Mouse (Mus musculus) retina, adult 2 months (tissue): Measurements from ENCODE around the gene Rtl5.
A peak's percentile ranks its signal among the peaks of the same experiment; 100 is the strongest.
"Not testable (repeated sequence)": the region's sequence is repeated elsewhere in the genome, so short reads cannot be mapped to it uniquely, and the experiment has no call there.

Source experiments
- DNase-seq: peaks from one replicate; pipeline ENCODE4 v3.0.0-alpha.2; 2012; ENCODE audit warnings: low read depth, low spot score

Gene Rtl5

DNA sequence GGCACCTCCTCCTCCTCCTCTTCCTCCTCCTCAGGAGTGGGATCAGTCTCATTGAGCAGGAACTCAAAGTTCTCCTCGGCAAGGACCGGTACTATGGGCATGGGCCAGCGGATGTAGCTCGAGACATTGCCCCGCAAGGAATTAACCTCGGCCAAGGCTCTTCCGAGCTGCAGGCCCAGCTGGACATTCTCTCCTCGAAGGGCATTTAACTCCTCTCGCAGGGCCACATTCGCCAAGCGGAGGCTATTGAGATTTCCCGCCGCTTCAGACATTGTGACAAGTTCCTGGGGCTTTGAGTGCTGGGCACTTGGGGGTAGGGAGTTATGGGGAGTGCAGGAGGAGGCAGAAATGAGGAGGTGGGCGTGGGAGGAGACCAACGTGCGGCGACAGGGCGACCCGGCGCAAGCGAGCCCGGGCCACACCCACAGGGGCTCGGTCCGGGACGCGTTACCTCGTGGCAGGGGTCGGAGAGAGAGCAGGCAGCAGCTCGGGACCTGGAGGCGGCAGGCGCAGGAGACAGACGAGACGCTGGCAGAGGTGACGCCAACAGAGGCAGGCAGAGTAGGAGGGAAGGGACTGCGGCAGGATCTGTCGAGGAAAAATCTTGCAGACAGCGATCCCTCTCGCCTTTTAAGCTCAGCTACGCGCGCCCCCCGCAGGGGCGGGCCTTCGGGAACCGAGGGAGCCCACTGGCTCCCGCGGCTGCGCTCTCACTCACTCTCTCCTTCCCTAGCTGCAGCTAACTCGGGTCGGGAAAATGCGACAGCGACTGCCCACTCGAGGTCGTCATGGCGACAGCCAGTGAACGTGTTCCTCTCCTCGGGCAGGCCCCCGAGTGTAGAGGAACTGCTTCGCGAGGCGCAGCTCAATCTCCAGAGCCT is at the start of gene Rtl5:
Gene Rtl5, minus strand, starts transcription at position 714 of the 881 bp plus-strand sequence.
- DNase-seq: no peak

DNA sequence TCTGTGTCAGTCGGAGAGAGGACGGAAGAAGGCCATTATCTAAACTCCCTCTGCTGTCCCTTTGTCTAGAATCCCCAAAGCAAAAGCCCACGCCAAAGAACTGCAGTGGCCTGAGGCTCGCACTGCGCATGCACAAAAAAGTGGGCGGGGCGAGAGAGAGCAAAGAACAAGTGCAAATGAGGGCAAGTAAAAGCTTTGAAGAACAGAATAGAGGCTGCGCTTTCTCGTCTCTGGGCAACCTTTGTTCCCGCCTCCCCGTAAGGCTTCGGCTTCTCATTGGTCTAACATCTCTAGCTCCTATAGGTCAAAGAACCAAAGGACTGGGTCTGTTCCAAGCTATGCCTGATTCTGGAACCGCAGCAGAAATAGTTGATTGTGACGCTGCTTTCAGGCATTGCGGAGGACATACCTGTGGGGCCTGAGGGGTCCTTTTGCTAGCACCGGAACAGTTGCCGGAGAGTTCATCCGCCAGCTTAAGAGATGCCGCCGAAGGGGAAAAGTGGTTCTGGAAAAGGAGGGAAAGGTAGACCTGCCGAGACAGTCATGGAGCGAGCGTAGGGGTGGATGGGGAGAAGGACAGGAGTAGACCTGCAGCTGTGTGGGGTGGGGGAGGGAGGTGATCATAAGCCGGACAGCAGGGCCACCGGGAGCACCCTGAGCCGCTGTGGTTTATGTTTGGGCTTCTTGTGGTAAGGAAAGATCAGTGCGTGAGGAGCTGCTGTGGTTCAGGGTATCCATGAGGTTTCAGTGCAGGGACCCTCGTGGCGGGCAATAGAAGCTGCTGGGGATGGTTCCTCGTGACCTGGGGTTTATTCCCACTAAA is 48.1 kb upstream of the Rtl5 start, which contains the start of gene Pin4:
Gene Pin4, plus strand, starts transcription at position 406 of the 823 bp plus-strand sequence.
- DNase-seq: peak; percentile 95

DNA sequence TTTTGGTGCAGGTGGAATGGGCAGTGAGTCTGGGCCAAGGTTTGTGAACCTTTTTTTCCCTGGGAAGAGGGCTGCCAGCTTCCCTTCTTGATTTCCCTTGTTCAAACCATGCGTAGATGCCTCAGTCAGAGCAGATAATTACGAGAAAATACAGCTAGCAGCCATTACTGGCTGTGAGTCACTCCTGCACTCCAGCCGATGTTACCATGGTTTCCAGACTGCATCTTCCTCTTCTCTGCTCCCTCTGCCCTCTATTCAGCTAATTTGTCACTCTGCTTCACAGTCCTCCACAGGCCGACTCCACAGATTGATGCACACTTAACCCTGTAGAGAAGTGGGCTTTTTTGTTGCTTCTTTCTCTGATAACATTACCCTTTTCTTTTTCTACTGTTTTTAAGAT is 44.6 kb upstream of the Rtl5 start:
- DNase-seq: no peak

DNA sequence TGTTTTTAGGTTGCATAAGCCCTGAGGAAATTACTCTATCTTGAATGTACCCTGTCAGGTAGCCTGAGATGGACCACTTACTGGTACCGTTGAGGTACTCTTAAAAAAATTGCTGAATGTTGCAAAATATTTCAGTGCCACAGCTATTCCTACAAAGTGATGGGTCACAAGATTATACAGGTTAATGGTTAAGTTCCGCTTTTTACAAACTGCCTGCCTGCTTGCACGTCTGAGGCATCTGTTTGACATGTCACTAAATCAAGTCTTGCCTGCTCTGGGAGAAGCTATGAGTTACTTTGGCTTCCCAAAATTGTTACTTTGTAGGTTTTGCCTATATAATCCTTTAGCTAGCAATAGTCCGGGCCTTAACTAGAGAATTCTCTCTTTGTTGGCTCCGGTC is 38.2 kb upstream of the Rtl5 start:
- not testable (repeated sequence) for DNase-seq

DNA sequence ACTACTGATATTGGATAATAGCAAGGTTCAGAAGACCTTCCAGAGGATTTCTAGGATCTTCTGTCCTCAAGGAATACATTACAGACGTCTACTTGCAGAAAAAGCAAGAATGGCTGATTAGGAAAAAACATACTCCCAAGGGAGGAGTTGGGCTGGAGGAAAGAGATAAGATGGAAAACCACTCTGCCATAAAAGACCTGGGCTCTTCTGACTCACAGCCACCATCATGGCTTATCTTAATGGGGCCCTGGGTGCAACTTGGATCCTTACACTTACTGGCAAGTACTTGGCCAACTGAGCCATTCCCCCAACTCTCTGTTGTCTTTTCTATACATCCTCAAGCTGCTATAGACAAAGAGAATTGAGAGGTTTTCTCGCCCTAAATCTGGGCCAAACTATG is 32.7 kb upstream of the Rtl5 start:
- not testable (repeated sequence) for DNase-seq

DNA sequence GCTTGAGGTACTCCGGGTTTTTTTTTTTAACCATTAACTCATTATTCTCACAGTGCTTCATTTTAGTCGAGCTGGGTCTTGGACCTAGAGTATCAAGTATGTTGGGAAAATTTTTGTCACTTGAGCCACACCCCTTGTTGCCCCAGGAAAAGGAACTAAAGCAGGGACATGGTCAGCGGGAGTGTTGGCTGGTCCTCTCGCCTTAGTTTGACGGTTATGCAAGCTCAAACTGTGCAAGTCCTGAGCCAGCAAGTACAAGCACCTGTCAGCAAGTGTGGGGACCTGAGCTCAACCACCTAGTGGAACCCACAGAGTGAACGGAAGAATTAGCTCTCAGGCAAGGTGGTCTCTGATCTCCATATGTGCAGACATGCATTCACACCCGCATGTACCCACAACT is 30.8 kb upstream of the Rtl5 start:
- DNase-seq: no peak

DNA sequence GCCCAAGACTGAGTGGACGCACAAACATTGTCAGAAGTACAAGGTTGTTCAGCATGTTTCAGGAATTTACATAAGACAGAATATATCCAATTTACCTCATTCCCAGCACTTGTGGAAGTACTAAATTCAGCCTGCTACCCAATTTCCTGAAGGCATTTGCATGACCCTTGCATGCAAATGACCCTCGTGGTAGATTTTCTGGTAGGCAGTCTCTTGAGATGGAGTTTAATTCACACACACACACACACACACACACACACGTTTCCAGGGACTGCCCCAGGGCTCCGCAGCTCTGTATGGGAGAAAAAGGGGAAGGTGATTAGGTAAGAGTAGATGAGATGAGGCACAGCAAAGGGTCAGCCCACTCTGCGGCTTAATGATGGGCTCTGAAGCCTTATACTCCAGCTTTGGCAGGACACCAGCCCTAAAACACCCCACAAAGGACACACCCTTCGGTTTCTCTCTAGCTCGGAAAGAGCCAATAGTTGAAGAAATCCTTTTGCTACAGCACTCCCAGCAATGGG is 23.3 kb upstream of the Rtl5 start:
- DNase-seq: no peak

DNA sequence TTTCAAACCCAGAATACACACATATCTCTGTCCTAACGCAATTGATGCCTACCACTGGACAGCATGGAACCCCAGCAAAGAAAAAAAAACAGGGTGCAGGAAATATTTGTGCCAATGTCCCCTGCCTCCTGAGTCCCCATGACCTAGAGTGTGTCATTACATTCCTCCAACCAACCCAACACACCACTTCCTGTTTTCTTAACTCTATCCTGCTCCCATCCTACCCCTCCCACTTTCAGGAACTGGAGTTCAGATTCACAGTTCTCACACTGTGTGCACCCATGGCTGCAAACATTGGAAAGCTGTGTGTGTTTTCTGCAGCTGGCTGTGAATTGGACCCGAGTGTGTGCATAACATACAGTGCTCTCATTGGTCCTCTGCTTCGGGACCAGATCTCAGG is 19.5 kb upstream of the Rtl5 start:
- DNase-seq: no peak

DNA sequence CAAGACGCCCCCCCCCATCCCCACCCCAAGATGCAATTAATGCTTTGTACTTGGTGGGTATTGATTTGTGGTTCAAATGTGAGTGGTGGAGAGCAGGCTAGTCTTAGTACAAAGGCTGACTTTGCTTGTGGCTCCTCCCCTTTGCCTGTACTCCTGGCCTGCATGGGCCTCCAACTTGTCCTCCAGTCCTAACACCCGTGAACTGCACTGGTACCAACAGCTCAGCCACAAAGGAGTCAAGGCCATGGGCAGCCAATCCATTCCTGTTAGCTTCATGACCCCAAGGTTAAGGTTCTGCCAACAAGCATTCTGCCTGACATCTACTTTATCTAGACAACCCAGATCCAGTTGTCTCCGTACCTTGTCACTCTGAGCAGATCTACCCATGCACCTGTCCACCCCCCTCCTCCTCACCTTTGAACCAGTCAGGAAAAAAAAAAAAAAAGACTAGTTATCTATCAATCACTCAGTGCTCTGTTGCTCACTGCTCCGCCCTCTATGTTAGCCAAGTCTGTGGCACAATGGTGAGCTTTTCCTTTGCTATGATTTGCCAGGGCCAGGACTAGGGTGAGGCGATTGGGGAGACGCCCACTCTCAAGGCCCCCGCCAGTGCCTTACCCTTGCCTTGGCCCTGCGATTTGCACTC is 14.8 kb upstream of the Rtl5 start:
- no peak for DNase-seq

DNA sequence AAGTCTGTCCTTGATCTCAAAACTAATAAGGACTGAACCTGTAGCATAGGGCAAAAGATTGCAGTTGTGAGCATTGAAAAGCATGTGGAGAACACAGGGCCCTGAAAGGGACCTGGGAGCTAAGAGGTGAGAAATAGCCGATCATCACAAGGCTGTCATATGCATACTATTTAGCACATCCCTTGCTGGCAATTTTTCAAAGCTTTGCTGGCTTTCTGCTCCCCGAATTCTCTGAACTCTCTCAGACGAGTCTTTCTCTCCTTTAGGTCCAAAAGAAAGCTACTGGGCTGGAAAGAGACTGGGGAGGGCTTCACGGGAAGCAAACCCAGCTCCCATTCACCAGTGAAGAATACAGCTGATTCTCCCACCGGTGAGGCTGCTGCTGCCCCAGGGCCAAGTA is 11.2 kb upstream of the Rtl5 start:
- no peak for DNase-seq

DNA sequence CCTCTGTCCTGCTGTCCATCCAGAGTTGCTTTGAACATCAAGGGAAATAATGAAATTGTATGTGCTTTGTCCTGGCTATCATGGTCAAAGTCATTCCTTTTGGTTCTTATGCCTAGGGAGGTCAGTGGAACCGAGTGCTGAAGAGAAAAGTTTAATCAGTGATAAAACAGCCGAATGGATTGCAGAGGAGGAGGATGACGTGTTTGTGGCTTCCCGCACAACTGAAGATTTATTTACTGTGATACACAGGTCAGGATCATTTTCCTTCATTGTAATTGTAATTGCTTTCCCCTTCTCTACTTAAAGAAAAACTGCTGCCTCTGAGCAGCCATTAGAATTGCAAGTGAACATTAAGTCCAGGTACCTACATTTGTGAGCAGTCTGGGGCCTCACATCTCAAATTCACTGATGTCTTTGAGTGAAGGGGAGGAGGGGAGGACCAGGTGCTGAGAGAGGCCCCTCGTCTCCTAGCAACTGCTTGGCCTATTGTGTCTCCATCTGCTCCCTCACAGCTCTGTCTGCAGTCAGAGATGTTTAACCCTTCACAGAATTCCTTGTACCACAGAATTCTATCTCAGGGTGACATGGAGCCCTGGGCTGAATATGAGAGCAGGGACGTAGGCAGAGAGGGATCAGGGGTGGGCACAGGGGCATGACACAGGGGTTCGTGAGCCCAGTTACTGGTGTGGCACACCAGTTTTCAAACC is 10.6 kb upstream of the Rtl5 start:
- no peak for DNase-seq

DNA sequence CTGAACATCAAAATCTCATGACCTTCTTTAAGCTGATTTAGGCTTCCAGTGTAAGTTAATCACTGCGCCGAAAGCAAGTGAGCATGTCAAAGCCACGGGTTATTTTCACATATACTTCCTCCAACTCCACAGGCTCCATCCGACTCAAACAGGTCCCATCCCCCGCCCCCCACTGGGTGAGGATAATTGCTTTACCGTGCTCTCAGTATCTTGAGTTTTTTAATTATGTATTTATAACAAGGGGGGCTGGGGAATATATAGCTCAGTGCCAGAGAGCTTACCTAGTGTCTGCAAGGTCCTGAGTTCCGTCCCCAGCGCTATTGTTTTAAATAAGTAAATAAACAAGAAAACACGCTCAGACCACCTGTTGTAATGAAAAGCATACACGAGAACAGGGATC is 10.0 kb upstream of the Rtl5 start:
- DNase-seq: no peak

DNA sequence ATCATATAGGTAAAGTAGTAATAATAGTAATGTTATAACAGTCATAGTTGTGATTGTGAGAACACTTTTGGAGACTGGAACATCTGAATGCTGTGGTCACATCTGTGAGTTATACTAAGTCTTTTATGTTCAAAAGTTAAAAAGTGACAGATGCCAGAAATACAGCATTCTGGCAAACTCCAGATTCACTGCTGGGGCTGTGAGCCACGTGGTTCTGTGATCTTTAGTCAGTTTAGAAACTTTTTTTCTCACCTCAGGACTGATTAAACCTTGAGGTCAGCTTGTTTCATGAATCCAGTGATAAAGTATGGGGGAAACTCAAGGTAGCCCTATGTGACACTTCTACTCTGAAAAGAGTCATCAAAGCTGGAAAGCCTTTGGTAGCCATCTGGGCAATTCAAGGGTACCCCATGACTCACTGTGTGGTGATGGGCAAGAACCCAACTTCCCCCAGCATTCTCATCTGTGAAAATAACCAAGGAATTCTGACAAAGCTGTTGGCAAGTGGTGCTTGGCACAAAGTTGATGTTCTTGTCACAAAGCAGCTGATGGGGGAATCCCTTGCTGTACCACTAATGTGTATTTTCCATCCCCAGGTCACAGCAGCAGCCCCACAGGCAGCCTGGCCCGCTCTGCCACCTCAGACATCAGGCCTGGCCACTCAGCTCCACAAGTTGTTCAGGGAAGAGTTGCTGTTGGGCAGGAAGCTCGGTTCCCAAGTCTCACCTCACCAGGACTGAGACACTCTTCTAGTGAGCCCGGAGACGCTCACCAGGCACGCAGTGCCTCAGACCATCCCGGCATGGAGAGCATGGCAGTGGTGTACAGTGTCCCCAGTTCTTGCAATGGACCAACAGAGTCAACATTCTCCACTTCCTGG is 6.0 kb upstream of the Rtl5 start:
- no peak for DNase-seq

DNA sequence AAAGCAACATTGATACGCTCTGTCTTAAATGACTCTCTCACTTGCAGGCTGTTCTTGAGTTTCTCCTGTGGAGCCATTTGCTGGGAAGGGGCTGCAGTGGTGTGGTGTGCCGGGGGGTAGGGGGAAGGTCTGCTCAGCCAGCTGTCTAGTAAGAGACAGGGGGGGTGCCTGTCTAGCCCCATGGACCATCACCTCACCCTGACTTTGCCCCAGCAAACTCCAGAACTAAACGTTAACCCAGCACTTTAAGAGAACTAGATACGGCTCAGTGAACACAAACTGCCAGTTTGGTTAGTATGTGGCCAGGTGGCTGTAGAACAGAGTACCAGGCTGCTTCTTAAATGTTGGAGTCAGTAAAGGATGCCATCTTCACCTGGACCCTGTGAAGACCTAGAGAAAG is 4.1 kb upstream of the Rtl5 start:
- DNase-seq: no peak

DNA sequence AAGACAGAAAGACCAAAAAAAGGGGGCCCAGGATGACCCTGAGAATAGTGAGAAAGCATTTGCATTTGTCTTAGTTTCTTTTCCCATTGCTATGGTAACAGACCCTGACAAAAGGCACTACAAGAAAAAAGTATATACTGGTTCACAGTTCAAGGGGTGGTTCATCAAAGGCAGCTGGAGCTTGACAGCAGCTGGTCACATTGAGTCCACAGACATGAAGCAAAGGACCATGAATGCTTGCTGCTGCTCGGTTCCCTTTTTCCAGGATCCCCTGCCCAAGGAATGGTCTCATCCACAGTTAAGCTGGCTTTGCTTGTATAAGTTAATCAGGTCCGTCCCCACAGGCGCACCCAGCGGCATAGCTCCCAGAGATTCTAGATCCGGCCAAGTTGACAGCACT is 3.3 kb upstream of the Rtl5 start:
- DNase-seq: no peak

DNA sequence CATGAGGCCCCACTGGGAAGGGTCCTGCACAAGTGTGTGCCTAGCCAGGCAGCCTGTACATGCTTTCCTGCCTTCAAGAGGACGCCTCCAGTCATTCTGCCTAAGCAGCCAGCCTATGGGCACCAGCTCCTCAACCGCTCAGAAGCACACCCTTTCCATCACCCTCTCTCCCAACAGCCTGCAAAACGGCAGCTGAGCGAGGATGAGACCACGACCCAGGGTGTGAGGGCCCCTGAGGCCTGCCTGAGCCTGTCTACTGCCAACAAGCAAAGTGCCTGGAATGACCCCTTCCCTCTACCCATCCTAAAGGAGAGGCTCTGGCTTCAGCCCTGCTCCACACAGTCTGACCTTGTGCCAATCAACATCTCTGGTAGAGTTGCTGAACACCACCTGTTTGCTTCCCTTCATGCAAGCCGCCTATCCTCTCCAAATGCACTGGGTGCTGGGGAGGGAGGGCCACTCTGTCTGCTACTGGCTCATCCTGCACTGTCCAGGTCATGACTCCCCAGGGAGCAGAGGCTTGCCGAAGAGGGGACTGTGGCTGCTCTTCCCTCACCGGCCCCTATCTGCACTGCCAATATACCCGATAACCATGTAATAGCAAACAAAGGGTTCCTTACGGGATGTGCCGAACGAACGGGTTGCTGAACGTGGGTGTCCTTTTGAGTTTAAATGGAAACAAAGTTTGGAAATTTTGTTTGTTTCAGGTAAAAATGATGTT is 2.7 kb upstream of the Rtl5 start:
- no peak for DNase-seq

DNA sequence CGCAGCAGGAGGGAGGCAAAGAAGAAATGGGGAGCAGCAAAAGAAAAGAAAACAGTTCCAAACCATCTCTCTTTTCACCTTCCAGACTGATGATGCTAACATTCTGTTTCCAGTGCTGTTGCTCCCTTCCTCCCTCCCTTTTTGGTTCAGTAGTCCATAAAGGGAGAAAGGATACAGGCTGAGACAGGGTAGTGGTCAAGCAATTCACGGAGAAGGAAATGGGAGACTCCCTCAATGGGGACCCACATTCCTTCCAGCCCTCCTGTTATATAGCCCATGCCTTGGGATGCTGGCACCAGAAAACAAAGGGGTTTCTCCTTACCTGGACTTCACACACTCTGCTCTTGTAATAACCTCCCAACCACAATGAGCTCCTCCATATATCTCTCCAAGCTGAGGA is 413 bp upstream of the Rtl5 start:
- no peak for DNase-seq

DNA sequence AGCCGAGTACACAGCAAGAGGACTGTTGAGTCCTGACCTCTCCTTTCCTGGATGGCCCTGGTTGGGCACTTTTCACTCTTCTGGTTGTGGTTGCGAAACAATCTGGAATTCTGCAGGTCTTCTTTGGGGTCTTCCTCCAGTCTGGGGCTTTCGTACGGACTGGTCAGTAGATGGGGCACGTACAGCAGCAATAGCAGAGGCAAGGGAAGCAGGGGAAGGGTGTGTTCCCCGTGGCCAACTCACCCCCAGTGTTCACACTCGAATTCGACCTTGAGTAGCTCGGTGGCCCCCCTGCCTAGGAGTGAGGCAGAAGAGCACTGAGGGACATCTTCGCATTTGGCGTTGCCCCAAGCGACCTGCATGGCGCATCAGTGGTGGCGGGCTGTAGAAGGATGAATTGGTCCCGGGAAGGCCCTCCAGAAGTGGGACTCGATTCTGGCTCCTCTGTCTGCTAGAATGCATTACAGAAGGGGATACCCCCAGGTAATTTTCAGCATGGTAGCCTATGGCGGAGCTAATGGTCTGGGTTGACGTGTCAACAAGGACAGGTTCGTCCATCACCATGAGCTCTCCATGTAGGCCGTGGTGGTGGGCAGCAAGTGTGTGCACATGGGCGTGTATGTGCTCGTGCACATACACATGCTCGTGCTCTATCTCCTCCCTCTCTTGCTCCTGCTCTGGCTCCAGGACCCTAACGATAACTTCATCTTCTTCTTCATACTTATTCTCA is 2.1 kb downstream of the Rtl5 start:
- DNase-seq: no peak

DNA sequence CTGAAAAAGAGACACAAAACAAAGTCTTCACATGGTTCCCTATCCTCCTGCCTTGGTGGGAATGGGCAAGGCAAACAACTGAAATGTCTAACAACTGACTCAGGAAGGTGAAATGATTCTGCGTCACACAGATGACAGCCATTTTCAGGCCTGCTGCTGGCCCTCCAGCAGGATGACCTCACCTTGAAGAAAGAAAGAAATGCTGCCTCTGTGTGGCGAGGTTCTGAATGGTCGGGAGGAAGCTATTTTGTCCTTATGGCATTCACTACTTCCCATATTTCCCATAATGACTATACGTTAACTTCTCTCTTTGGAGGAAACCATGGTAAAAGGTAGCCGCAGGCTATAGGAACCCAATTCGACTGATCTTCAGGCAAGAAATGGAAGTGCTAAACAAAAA is 4.0 kb downstream of the Rtl5 start:
- no peak for DNase-seq
